Mouse (Mus musculus): ENCODE data around the gene Fbxo24. TPM values are rescaled to one million over a fixed set of nuclear protein-coding genes. Genes with fewer than 3 reads are reported as not detected.

Fbxo24 gene
- total RNA-seq, 2 experiments from 2014 or later, result not detected

DNA sequence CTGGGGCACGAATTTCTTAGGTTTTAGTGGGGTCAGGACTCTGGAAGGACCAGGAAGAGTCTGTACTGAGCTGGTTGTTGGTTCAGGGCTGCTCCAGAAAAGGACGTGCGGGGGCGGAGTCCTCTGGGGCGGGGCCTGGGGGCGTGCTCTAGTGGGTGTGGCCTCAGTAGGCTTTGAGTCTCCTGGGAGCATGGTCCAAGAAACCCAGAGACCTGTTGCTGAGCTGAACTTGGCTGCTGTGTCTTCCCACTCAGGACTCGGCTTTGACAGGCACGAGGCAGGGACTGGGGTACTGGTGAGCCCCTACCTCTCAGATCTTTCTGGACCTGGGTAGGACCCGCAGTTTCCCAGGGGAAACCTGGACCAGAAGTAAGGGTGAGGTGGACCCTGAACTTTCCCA lies 59.1 kb downstream of the Fbxo24 start, which contains the start of gene Tfr2:
Gene Tfr2, plus strand, starts transcription at position 176 of the 400 bp plus-strand sequence.
- peak; percentile 87 for ATAC-seq (replicated peaks; ENCODE audit: low FRiP score, poor library complexity, severe bottlenecking)

DNA sequence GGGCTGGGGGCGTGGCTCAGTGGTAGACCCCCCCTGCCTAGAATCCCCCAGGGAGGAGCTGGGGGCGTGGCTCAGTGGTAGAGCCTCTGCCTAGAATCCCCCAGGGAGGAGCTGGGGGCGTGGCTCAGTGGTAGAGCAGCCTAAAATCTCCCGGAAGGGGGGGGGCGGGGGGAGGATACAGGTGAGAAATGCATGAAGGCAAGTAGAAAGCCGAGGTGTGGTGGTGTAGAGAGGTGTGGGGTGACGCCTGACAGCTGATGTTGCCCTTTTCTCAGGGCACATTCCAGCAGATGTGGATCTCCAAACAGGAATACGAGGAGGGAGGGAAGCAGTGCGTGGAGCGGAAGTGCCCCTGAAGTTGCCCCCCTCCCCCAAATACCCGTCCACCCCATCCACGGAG lies 59.8 kb downstream of the Fbxo24 start:
- ATAC-seq (replicated peaks; ENCODE audit: low FRiP score, poor library complexity, severe bottlenecking), result no peak

DNA sequence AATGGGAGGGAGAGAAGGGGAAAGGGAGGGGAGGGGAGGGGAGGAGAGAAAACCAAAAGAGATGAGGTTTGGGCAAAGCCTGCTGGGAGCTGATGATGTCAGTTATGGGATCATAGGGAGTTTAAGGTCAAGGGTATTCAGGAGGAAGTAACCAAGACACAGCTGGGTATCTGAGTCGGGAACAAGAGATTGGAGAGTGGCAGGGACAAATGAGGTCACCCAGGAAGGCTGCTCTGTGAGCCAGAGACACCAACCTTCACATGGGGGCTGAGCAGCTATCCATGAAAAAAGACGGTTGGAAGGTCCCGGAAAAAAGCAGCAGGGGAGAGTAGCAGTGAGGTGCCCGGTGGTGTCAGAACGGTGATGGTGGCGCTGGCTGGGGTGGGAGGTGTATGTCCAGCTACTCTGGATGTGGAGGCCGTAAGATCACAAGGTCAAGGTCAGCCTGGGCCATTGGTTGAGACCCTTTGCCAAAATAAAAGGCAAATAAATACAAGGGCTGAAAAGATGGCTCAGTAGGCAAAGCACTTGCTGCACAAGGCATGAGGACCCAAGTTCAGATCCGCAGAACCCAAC lies 60.5 kb downstream of the Fbxo24 start:
- ATAC-seq (replicated peaks; ENCODE audit: low FRiP score, poor library complexity, severe bottlenecking), result no peak

DNA sequence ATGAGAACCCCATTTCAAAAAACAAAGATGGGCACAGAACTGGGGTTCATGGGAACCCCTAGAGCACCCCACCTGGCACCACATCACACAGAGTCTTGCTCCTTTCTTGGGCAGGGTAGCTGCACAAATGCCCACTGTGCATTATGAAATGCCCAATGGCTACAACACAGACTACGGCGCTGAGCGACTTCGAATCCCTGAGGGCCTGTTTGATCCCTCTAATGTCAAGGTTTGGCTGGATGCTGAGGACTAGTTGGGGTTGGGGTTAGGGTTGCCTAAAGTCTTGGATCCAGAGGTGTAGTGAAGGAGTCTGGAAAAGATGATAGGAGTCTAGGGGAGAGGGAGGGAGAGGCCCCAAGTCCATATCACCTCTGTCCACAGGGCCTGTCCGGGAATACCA lies 62.4 kb downstream of the Fbxo24 start:
- no peak for ATAC-seq (replicated peaks; ENCODE audit: low FRiP score, poor library complexity, severe bottlenecking)

DNA sequence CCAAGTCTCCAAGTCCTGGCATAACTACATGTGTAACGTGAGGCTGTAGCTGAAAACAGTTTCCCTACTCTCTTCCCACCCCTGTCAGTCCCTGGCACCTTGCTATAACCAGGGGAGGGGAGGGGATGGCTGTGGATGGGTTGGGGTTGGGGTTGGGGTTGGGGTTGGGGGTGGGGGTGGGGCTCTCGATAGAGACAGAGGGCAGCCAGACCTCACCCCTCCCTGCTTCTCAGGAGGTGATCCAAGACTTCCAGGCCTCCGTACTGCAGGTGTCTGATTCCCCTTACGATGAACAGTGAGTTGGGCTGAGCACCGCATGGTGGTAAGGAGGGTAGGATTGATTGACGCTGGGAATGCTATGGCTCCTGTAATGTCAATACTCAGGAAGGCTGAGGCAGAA lies 63.1 kb downstream of the Fbxo24 start:
- no peak for ATAC-seq (replicated peaks; ENCODE audit: low FRiP score, poor library complexity, severe bottlenecking)

DNA sequence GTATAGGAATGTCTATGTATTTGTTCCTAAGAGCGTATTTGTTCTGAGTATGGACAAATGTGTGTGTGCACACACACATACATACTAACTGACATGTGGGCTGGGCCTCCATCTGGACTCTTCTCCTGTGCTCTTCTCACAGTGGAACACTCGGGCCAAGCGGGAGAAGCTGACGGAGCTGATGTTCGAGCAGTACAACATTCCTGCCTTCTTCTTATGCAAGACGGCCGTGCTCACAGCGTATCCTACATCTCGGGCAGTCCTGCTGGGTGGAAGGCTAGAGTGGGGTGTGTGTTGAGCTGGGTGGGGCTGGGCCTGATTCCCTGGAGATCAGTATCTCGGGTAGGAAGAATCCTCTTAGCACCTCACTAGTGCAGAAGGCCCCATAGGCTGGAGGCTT lies 65.8 kb downstream of the Fbxo24 start:
- no peak for ATAC-seq (replicated peaks; ENCODE audit: low FRiP score, poor library complexity, severe bottlenecking)

Other genes with a start within 250 kb of the Fbxo24 start
- not detected in 2 replicates for gene Zan, start 151.9 kb downstream of the Fbxo24 start, total RNA-seq (2015; ENCODE audit: low replicate concordance)
- gene Zan, start 151.9 kb downstream of the Fbxo24 start, total RNA-seq (2017; ENCODE audit: low replicate concordance), result not detected in 2 replicates
- 9.0 TPM in 1 of 2 replicates, not detected in the other for gene Pop7, start 126.5 kb downstream of the Fbxo24 start, total RNA-seq (2015; ENCODE audit: low replicate concordance)
- 4.4 and 7.2 TPM in 2 replicates for gene Pop7, start 126.5 kb downstream of the Fbxo24 start, total RNA-seq (2017; ENCODE audit: low replicate concordance)
- gene Gigyf1, start 110.5 kb downstream of the Fbxo24 start, total RNA-seq (2015; ENCODE audit: low replicate concordance), result 5.6 and 6.1 TPM in 2 replicates
- gene Gigyf1, start 110.5 kb downstream of the Fbxo24 start, total RNA-seq (2017; ENCODE audit: low replicate concordance), result 5.3 and 8.4 TPM in 2 replicates
- gene Epo, start 95.8 kb downstream of the Fbxo24 start, total RNA-seq (2015; ENCODE audit: low replicate concordance), result not detected in 2 replicates
- gene Epo, start 95.8 kb downstream of the Fbxo24 start, total RNA-seq (2017; ENCODE audit: low replicate concordance), result not detected in 2 replicates
- 77.0 and 113 TPM in 2 replicates for gene Gnb2, start 95.5 kb downstream of the Fbxo24 start, total RNA-seq (2015; ENCODE audit: low replicate concordance)
- gene Gnb2, start 95.5 kb downstream of the Fbxo24 start, total RNA-seq (2017; ENCODE audit: low replicate concordance), result 94.2 and 96.3 TPM in 2 replicates
- not detected in 2 replicates for gene Actl6b, start 75.5 kb downstream of the Fbxo24 start, total RNA-seq (2015; ENCODE audit: low replicate concordance)
- not detected in 2 replicates for gene Actl6b, start 75.5 kb downstream of the Fbxo24 start, total RNA-seq (2017; ENCODE audit: low replicate concordance)
- gene Tfr2, start 59.2 kb downstream of the Fbxo24 start, total RNA-seq (2015; ENCODE audit: low replicate concordance), result 11.9 and 16.5 TPM in 2 replicates
- gene Tfr2, start 59.2 kb downstream of the Fbxo24 start, total RNA-seq (2017; ENCODE audit: low replicate concordance), result 11.8 and 13.7 TPM in 2 replicates
- gene Mospd3, start 27.9 kb downstream of the Fbxo24 start, total RNA-seq (2015; ENCODE audit: low replicate concordance), result 18.6 and 37.2 TPM in 2 replicates
- gene Mospd3, start 27.9 kb downstream of the Fbxo24 start, total RNA-seq (2017; ENCODE audit: low replicate concordance), result 0.43 TPM in 1 of 2 replicates, not detected in the other
- gene Pcolce, start 15.2 kb downstream of the Fbxo24 start, total RNA-seq (2015; ENCODE audit: low replicate concordance), result not detected in 2 replicates
- not detected in 2 replicates for gene Pcolce, start 15.2 kb downstream of the Fbxo24 start, total RNA-seq (2017; ENCODE audit: low replicate concordance)
- 9.0 and 27.2 TPM in 2 replicates for gene Lrch4, start 119 bp upstream of the Fbxo24 start, total RNA-seq (2015; ENCODE audit: low replicate concordance)
- gene Lrch4, start 119 bp upstream of the Fbxo24 start, total RNA-seq (2017; ENCODE audit: low replicate concordance), result 10.6 and 13.9 TPM in 2 replicates
- 1.9 and 6.3 TPM in 2 replicates for gene Gm20605, start 173 bp upstream of the Fbxo24 start, total RNA-seq (2015; ENCODE audit: low replicate concordance)
- gene Gm20605, start 173 bp upstream of the Fbxo24 start, total RNA-seq (2017; ENCODE audit: low replicate concordance), result 0.94 and 4.7 TPM in 2 replicates
- 11.0 and 17.1 TPM in 2 replicates for gene Sap25, start 12.3 kb upstream of the Fbxo24 start, total RNA-seq (2015; ENCODE audit: low replicate concordance)
- gene Sap25, start 12.3 kb upstream of the Fbxo24 start, total RNA-seq (2017; ENCODE audit: low replicate concordance), result 3.1 and 4.8 TPM in 2 replicates
- not detected in 2 replicates for gene Irs3, start 16.7 kb upstream of the Fbxo24 start, total RNA-seq (2015; ENCODE audit: low replicate concordance)
- gene Irs3, start 16.7 kb upstream of the Fbxo24 start, total RNA-seq (2017; ENCODE audit: low replicate concordance), result not detected in 2 replicates
- gene Agfg2, start 55.7 kb upstream of the Fbxo24 start, total RNA-seq (2015; ENCODE audit: low replicate concordance), result 9.6 and 12.1 TPM in 2 replicates
- gene Agfg2, start 55.7 kb upstream of the Fbxo24 start, total RNA-seq (2017; ENCODE audit: low replicate concordance), result 20.5 and 24.5 TPM in 2 replicates
- gene Nyap1, start 112.6 kb upstream of the Fbxo24 start, total RNA-seq (2015; ENCODE audit: low replicate concordance), result 0.38 TPM in 1 of 2 replicates, not detected in the other
- 0.84 and 1.4 TPM in 2 replicates for gene Nyap1, start 112.6 kb upstream of the Fbxo24 start, total RNA-seq (2017; ENCODE audit: low replicate concordance)
- 24.5 and 44.6 TPM in 2 replicates for gene Tsc22d4, start 116.7 kb upstream of the Fbxo24 start, total RNA-seq (2015; ENCODE audit: low replicate concordance)
- 69.5 and 76.3 TPM in 2 replicates for gene Tsc22d4, start 116.7 kb upstream of the Fbxo24 start, total RNA-seq (2017; ENCODE audit: low replicate concordance)
- gene Ppp1r35, start 149.8 kb upstream of the Fbxo24 start, total RNA-seq (2015; ENCODE audit: low replicate concordance), result 6.5 and 24.2 TPM in 2 replicates
- 6.4 and 12.0 TPM in 2 replicates for gene Ppp1r35, start 149.8 kb upstream of the Fbxo24 start, total RNA-seq (2017; ENCODE audit: low replicate concordance)
- gene Mepce, start 158.7 kb upstream of the Fbxo24 start, total RNA-seq (2015; ENCODE audit: low replicate concordance), result 7.7 and 11.7 TPM in 2 replicates
- 4.8 and 14.4 TPM in 2 replicates for gene Mepce, start 158.7 kb upstream of the Fbxo24 start, total RNA-seq (2017; ENCODE audit: low replicate concordance)
- 1.7 and 9.2 TPM in 2 replicates for gene Zcwpw1, start 158.8 kb upstream of the Fbxo24 start, total RNA-seq (2015; ENCODE audit: low replicate concordance)
- 5.5 and 6.1 TPM in 2 replicates for gene Zcwpw1, start 158.8 kb upstream of the Fbxo24 start, total RNA-seq (2017; ENCODE audit: low replicate concordance)
- gene Pilra, start 207.3 kb upstream of the Fbxo24 start, total RNA-seq (2015; ENCODE audit: low replicate concordance), result 18.0 and 45.2 TPM in 2 replicates
- 13.0 and 21.6 TPM in 2 replicates for gene Pilra, start 207.3 kb upstream of the Fbxo24 start, total RNA-seq (2017; ENCODE audit: low replicate concordance)
- gene Pilrb1, start 229.1 kb upstream of the Fbxo24 start, total RNA-seq (2015; ENCODE audit: low replicate concordance), result 33.9 and 54.4 TPM in 2 replicates
- 17.3 and 18.4 TPM in 2 replicates for gene Pilrb1, start 229.1 kb upstream of the Fbxo24 start, total RNA-seq (2017; ENCODE audit: low replicate concordance)
- 45.1 and 49.0 TPM in 2 replicates for gene Pilrb2, start 242.8 kb upstream of the Fbxo24 start, total RNA-seq (2015; ENCODE audit: low replicate concordance)
- 12.4 and 30.1 TPM in 2 replicates for gene Pilrb2, start 242.8 kb upstream of the Fbxo24 start, total RNA-seq (2017; ENCODE audit: low replicate concordance)

Data from erythroblast, adult 5-6 weeks (primary cell).